Mouse (Mus musculus): ENCODE measurements around the gene Dock8.

- TF ChIP-seq GATA1 (IDR thresholded peaks at IDR 0.05; ENCODE audit: borderline replicate concordance, low read length) (no peak), FLI1 (IDR thresholded peaks at IDR 0.05; ENCODE audit: low read length) (no peak)
Observed at GRCm38 (mm10) chr19:25068518-25068917, 69.2 kb downstream of the Dock8 start.

Data from megakaryocyte, embryonic 14.5 days (primary cell).